Mouse (Mus musculus) MEL-GATA-1-ER (cell line): ENCODE data around the gene Abcc9.
"Not testable (repeated sequence)": the region's sequence is repeated elsewhere in the genome, so short reads cannot be mapped to it uniquely, and the experiment has no call there.

Experiments used
- DNase-seq: peaks from one replicate; pipeline ENCODE4 v3.0.0-alpha.2; 2012; ENCODE audit warnings: low read depth; ENCODE audit errors: extremely low read depth

Abcc9 gene

DNA sequence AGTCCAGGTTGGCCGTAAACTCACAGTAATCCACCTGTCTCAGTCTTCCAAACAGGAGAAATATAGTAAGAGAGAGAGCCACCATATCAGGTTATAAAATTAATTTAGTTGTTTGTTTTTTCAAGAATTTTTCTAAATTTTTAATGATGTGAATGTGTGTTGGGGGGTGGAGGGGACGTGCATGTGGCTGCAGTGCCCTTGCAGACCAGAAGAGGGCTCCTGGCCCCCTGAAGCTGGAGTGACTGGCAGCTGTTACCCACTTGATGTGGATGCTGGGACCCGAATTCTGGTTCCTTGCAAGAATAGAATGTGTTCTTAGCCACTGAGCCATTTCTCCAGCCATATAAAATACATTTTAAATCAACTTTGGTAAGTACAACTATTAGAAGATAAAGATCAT, 4.6 kb upstream of the Abcc9 start:
- DNase-seq, result no peak

DNA sequence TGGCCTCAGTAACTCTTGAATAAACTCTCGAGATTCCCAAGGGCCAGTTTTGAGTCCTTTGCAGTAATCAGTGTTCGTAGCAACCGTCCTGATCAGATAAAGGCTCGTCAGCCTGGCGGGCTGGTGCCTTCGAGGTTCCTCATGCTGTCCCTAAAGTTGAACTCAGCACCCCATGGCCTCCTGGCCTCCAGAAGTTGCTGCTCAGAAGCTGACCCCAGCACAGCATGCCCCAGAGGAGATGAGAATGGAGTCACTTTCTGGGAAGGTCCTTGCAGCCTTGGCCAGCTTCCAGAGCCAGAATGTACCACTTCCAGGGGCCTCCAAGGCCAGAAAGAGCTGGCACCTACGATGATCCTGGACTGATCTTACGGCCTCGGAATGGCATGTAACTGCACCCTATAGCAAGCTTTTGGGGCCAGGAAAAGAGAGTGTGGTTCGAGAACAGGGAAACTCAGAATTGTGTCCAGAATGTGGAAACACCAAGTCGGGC, 1.4 kb upstream of the Abcc9 start:
- no peak for DNase-seq

DNA sequence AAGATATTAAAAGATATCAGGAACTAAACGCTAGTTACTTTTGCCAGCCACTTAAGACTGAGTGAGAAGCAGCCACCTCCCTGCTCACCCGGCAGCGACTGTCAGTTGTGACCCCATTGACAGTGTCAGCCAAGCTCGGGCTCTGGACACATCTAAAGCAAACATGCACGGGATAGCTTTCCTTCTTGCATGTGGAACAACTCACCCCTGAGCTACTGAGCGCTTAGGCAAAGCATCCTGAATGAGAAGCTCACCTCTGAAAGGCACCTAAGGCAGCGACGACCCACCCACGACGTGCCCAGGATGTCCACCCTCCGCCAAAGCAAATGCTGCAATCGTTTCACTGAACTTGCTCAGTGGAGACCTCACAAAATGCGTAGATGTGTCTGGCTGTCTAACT, 954 bp downstream of the Abcc9 start:
- no peak for DNase-seq

GRCm38 (mm10) chr6:142700753-142701152, 1.4 kb downstream of the Abcc9 start:
- no peak for DNase-seq

GRCm38 (mm10) chr6:142692085-142692484, 10.0 kb downstream of the Abcc9 start:
- DNase-seq, result no peak

GRCm38 (mm10) chr6:142689673-142690072, 12.4 kb downstream of the Abcc9 start:
- DNase-seq, result no peak

DNA sequence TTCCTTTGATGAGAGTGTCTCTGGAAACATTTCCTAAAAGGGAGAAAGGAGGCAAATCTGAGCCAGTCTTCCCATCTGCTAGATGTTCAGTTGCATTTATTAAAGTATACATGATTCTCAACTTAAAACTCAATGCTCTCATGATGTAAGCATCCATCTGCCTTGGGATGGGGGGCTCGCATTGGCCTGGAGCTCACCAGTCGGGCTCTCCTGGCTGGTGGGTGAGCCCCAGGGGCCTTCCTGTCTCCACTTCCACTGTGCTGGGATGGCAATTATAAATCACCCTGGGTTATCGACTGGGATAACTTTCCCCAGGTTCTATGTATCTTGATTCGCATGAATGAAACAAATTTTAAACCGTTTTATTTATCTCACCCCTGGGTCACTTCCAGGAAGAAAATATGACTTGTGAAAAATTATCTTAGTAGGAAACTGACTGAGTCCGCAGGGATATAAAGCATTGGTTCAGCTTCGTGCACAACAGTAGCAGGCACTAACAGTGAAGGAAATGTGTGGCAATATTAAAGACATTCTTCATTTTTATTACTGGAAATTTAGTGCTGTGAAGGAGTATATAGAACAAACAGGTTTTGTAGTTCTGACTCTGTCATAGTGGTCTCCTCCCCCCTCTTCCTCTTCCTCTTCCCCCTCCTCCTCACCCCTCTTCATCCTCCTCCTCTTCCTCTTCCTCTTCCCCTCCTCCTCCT, 19.0 kb downstream of the Abcc9 start:
- DNase-seq, result no peak

- no peak for DNase-seq
Measured at GRCm38 (mm10) chr6:142670021-142670420, 32.1 kb downstream of the Abcc9 start.

DNA sequence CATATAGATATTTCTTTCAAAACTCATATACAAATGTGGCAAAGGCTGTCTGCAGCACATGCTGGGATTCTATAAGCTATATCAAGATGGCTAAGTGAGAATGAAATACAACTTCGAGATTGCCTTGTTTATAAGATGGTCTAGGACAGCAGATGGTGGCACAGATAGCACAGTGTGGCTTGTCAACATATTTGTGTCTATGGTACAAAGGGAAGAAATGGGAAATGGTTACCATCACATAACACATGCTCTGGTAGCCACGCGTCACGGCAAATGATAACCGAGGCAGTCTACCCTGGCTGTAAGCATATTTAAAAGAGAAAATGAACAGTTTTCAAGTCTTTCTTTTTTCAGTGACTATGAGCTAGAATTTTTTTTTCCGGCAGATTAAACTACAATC, 32.8 kb downstream of the Abcc9 start:
- DNase-seq, result no peak

- no peak for DNase-seq
Measured at GRCm38 (mm10) chr6:142668831-142669230, 33.3 kb downstream of the Abcc9 start.

DNA sequence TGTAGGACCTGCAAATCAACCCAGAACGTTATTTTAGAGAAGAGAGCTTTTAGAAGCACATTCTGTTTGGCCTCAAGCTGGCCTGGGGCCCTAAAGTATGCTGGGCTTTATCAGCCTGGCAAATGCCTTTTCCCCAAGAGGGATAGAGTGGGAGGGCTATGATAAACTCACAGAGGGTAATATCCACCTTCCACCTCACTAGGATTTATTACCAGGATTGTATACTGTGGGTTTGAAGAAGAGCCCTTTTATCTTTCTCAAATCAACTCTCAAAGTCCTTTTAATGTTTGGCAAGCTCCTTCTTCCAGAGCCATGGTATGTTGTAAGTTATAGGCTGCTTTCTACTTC, 33.7 kb downstream of the Abcc9 start:
- DNase-seq, result no peak

- DNase-seq, result no peak
Measured at GRCm38 (mm10) chr6:142667701-142668418, 34.3 kb downstream of the Abcc9 start.

- DNase-seq, result not testable (repeated sequence)
Measured at GRCm38 (mm10) chr6:142662056-142662455, 40.1 kb downstream of the Abcc9 start.

GRCm38 (mm10) chr6:142659038-142659437, 43.1 kb downstream of the Abcc9 start:
- no peak for DNase-seq

- no peak for DNase-seq
Measured at GRCm38 (mm10) chr6:142654561-142654960, 47.6 kb downstream of the Abcc9 start.

GRCm38 (mm10) chr6:142652175-142652574, 49.9 kb downstream of the Abcc9 start:
- no peak for DNase-seq

DNA sequence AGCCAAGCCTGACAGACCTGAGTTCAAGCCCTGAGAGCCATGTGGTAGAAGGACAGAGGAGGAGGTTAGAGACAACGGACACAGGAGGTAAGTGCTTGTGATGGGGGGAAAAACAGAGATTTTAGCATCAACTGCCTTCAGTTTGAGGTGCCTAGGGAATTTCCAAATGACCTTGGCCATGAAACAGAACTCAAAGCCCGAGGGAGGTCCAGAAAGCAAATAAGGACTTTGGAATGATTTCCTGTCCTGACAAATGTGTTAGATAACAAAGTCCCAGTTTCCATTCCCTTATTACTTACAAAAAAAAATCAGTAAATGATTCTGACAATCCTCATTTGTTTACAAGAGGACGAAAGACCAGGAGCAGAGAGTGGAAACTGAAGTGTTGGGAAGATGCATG, 52.8 kb downstream of the Abcc9 start:
- DNase-seq, result no peak

- no peak for DNase-seq
Measured at GRCm38 (mm10) chr6:142645474-142645873, 56.6 kb downstream of the Abcc9 start.

DNA sequence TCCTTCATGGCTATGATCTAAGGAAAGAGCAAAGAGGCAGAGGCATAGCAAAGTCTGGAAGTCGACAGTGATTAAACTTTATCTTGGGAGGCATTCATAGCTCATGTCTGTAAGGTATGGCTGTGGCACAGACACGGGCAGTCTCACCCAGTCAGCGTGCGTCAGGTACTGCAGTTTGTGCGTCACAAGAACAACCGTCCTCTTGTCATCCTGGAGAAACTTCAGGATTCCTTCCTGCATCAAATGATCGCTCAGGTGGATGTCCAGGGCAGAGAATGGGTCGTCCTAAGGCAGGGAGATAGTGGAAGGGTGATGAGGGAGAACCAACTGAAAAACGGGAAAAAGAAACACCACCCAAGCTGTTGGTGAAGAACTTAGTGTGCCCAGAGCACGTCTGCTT, 62.8 kb downstream of the Abcc9 start:
- DNase-seq, result no peak

- DNase-seq, result no peak
Measured at GRCm38 (mm10) chr6:142635654-142636053, 66.5 kb downstream of the Abcc9 start.

DNA sequence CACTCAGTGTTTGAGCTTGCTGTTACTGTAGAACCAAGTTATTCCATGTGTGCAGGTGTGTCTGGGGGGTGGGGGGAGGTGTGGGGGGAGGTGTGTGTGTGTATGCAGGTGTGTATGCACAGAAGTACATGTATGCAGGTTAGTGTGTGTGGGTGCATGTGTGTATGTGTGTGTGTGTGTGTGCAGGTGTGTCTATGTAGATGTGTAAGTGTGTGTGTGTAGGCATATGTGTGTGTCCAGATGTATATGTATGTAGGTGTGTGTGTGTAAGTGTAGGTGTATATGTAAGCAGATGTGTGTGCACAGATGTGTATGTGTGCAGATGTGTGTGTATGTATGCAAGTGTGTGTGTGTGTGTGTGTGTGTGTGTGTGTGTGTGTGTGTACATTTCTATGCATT, 66.9 kb downstream of the Abcc9 start:
- DNase-seq, result no peak

DNA sequence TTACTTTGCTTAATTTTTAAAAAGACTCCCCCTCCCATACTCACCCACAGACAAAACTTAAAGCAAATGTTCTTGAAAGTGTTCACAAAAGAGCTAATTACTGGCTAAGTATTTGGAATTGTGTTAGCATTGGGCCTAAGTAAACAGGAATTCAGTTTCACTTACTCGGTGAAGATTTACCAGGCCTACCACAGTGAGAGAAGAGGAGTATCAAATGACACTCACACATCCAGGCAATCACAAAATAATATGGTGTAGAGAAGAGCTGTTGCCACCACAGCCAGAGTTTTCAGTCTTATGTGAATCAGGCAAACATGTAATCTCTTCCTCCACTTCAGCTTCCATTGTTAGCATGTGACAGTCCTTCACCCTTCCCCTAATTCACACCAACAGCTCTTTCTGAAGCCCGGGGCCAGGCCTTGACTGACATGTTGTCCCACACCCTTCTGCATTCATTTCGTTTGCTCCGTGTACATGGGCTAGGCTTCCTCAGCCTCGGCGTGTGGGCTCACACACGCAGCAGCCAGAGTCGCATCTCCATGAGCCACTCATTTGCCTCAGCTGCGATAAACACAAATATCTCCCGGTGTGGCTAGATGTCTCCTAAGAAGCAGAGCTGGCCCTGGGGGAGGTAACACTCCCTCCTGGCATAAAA, 67.5 kb downstream of the Abcc9 start:
- DNase-seq, result no peak
